Mouse (Mus musculus): ENCODE results near the gene Lyrm1.

Lyrm1 gene

GRCm38 (mm10) chr7:119965205-119965604 lies 69.5 kb downstream of the Lyrm1 start:
- no peak for DNase-seq (ENCODE audit: low read depth, low spot score)

DNA sequence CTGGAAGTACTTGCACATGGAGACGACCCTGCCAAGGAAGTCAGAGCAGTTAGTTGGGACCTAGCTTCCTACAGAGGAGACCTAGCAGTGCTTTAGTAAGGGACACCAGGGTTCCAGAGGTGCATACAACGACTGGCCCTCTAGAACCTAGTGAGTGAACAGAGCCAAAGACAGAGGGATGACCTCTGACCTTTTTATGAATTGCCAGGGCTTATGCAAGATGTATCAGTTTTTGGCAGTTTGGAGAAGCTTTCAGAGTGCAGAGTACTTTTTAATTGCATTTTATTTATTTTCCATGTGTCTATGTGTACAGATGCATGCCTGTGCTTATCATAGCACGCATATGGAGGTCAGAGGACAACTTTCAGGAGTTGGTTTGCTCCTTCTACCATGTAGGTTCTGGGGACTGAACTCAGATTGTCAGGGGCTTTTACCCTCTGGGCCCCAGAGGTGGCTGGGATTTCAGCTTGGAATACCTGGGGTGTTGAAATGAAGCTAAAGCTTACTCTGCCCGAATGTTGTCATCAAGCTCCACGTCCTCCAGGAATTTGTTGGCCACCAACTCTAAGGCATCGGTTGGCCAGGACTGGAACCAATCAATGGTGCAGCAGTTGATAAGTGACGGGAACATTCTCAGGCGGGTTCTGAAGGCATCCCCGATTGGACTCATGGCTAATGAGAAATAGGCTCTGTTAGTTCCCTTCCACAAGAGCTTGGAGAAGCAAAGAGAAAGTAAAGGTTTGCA lies 70.2 kb downstream of the Lyrm1 start:
- DNase-seq (ENCODE audit: low read depth, low spot score) = no peak

DNA sequence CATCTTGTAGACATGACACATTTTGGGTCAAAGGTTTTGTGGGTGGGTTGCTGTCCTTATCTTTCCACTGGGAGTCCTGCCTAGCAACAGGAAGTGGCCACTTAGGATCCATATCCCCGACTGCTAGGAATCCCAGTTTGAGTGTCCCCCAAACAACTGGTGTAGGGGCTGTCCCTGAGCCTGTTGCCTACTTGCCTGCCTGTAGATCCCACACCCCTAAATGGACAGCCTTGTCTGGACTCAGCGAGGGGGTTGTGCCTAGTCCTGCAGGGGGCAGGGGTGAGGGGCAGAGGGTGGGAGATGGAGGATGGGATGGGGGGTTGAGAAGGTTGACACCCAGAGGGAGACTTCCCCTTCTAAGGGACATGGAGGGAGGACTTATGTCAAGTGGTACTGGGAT lies 73.7 kb downstream of the Lyrm1 start:
- no peak for DNase-seq (ENCODE audit: low read depth, low spot score)

GRCm38 (mm10) chr7:119974214-119974613 lies 78.6 kb downstream of the Lyrm1 start:
- DNase-seq (ENCODE audit: low read depth, low spot score) = no peak

GRCm38 (mm10) chr7:119976256-119976655 lies 80.6 kb downstream of the Lyrm1 start:
- DNase-seq (ENCODE audit: low read depth, low spot score) = no peak

DNA sequence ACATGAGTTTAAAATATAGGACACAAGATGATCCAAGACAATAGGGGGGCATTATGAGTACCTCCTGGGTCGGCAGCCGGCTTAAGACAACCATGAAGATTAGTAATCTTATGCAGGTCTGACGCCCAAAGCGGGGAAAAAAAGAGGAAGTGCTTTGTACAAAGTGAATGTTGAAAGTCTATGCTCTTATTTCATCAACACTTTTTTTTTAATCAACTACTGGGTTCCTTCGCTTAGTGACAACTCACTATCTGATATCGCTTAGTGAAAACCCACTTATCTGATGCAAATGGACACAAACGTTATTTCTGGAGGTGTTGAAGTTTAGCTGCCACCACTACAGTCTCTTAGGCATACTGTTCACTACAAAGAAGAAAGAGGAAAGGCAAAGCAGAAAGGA lies 81.9 kb downstream of the Lyrm1 start:
- no peak for DNase-seq (ENCODE audit: low read depth, low spot score)

- DNase-seq (ENCODE audit: low read depth, low spot score) = no peak
Measured at GRCm38 (mm10) chr7:119978576-119978975, 82.9 kb downstream of the Lyrm1 start.

DNA sequence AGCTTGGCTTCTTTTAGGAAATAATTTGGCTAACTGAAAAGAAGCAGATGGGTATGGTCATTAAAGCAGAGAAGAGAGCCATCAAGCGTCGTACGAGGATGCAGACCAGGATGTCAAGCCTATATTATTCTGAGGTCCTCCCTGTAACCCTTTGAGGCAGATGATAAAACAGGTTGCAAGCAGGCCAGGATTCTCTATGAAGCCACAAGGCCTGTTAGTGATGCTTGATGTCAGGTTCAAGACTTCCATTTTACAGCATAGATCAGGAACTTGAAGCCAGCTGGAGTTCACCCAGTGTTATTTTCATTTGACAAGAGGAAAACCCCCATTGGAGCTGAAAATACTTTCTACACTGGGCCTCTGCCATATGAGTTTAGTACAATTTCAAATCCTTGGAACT lies 84.5 kb downstream of the Lyrm1 start:
- DNase-seq (ENCODE audit: low read depth, low spot score) = no peak

- DNase-seq (ENCODE audit: low read depth, low spot score) = no peak
Measured at GRCm38 (mm10) chr7:119985279-119985912, 89.7 kb downstream of the Lyrm1 start.

GRCm38 (mm10) chr7:119997066-119997465 lies 101.4 kb downstream of the Lyrm1 start:
- DNase-seq (ENCODE audit: low read depth, low spot score) = no peak
